In genomic region chr6:117323850-117324249, GRCm38 (mm10) we compare ENCODE assay signal across 19 mouse cellular contexts.
"Had no signal": no experiment of that assay in that cellular context is flagged by ENCODE, and none has a peak within 500 bp of the region (broad histone marks: within the 10 kb centered on the region; RNA-seq: fewer than 3 reads in every experiment).

No protein-coding gene starts in this region.

- H3K27ac ChIP-seq: kidney, postnatal 0 days; left cerebral cortex, adult 2 months; liver, embryonic 12.5 days; liver, embryonic 15.5 days; midbrain, embryonic 10.5 days; neural tube, embryonic 12.5 days; neural tube, embryonic 15.5 days; stomach, embryonic 15.5 days had no signal

- H3K4me3 ChIP-seq: left cerebral cortex, adult 2 months; liver, embryonic 12.5 days; liver, embryonic 15.5 days; megakaryocyte, embryonic 14.5 days; midbrain, embryonic 10.5 days; neural tube, embryonic 12.5 days; neural tube, embryonic 15.5 days; stomach, embryonic 15.5 days had no signal

- ATAC-seq: intestine, postnatal 0 days; liver, embryonic 12.5 days had no signal

- H3K27me3 ChIP-seq: liver, embryonic 12.5 days; liver, embryonic 15.5 days; megakaryocyte, embryonic 14.5 days; neural tube, embryonic 12.5 days; neural tube, embryonic 15.5 days; stomach, embryonic 15.5 days had no signal

- H3K9ac ChIP-seq: liver, embryonic 12.5 days; liver, embryonic 15.5 days; neural tube, embryonic 12.5 days; neural tube, embryonic 15.5 days; stomach, embryonic 15.5 days had no signal

- H3K36me3 ChIP-seq: liver, embryonic 12.5 days; liver, embryonic 15.5 days; midbrain, embryonic 10.5 days; neural tube, embryonic 12.5 days; neural tube, embryonic 15.5 days; stomach, embryonic 15.5 days had no signal

- H3K4me1 ChIP-seq: liver, embryonic 12.5 days; liver, embryonic 15.5 days; megakaryocyte, embryonic 14.5 days; neural tube, embryonic 15.5 days; stomach, embryonic 15.5 days had no signal

- DNase-seq: kidney, adult 2 months; kidney, postnatal 25 days; layer of hippocampus, postnatal 36 days; lung, adult 18-20 months; midbrain, embryonic 14.5 days; right cerebral cortex, adult 18-20 months; right cerebral cortex, postnatal 25 days; spleen, adult 18-20 months; thymus, postnatal 25 days had no signal

- H3K9me3 ChIP-seq: liver, embryonic 12.5 days; liver, embryonic 15.5 days; midbrain, embryonic 10.5 days; neural tube, embryonic 12.5 days; neural tube, embryonic 15.5 days; stomach, embryonic 15.5 days had no signal

- H3K4me2 ChIP-seq: liver, embryonic 12.5 days; liver, embryonic 15.5 days; neural tube, embryonic 12.5 days; neural tube, embryonic 15.5 days; stomach, embryonic 15.5 days had no signal
